Mouse (Mus musculus) liver, adult 2 months (tissue): ENCODE results near the gene Ier2. TPM values are rescaled to one million over a fixed set of nuclear protein-coding genes. Genes with fewer than 3 reads are reported as not detected.

Experiments used
- DNase-seq: peaks from one replicate; pipeline ENCODE4 v3.0.0-alpha.2; 2011; ENCODE audit warnings: low read depth, low spot score; ENCODE audit errors: extremely low read depth
- H3K27ac ChIP-seq: fragments of 200-500 bp; replicated peaks from 2 replicates; pipeline ENCODE4 v1.5.1; 2012; ENCODE audit warnings: low read depth, mild to moderate bottlenecking, control low read depth, inconsistent platforms, low read length; ENCODE audit not compliant: insufficient read depth
- H3K27me3 ChIP-seq: fragments of 200-500 bp; 2 replicates; pipeline ENCODE4 v1.6.1; 2012; ENCODE audit warnings: mild to moderate bottlenecking, moderate library complexity, low read length, inconsistent platforms; ENCODE audit not compliant: control insufficient read depth, insufficient read depth
- H3K36me3 ChIP-seq: fragments of 200-500 bp; 2 replicates; pipeline ENCODE4 v1.6.1; 2012; ENCODE audit warnings: low read length, inconsistent platforms; ENCODE audit not compliant: control insufficient read depth, insufficient read depth
- H3K4me1 ChIP-seq: fragments of 200-500 bp; 2 replicates; pipeline ENCODE4 v1.6.1; 2011; ENCODE audit warnings: low read length; ENCODE audit not compliant: control insufficient read depth, insufficient read depth
- H3K4me3 ChIP-seq: fragments of 200-500 bp; 2 replicates; pipeline ENCODE4 v1.5.1; 2011; ENCODE audit warnings: low read depth, mild to moderate bottlenecking, control low read depth, low read length, moderate library complexity; ENCODE audit not compliant: insufficient read depth
- H3K79me2 ChIP-seq: fragments of 200-500 bp; 2 replicates; pipeline ENCODE4 v1.6.1; 2012; ENCODE audit warnings: inconsistent platforms, mild to moderate bottlenecking, low read length, moderate library complexity; ENCODE audit not compliant: control insufficient read depth, insufficient read depth
- H3K9ac ChIP-seq: fragments of 200-500 bp; 2 replicates; pipeline ENCODE4 v1.6.1; 2012; ENCODE audit warnings: low read depth, mild to moderate bottlenecking, control low read depth, inconsistent platforms, low read length
- CTCF ChIP-seq: fragments of 200-500 bp; IDR thresholded peaks from 2 replicates; pipeline ENCODE4 v1.5.1; 2011; ENCODE audit warnings: low read depth, low read length, control low read depth
- POLR2A ChIP-seq: fragments of 200-500 bp; IDR thresholded peaks from 2 replicates; pipeline ENCODE4 v1.6.1; 2011; ENCODE audit warnings: low read length, control low read depth; ENCODE audit not compliant: insufficient read depth; ENCODE audit errors: extremely low read depth
- WGBS: fragments of 180-500 bp; shearing (Covaris S2); methylation state at CpG from one replicate; pipeline ENCODE4 v1.1.7; 2018; 5-methylcytosine and 5-hydroxymethylcytosine counted together
- polyA plus RNA-seq: library from polyadenylated mRNA; depleted of rRNA; stranded (reverse); fragments of >200 nt; gene quantifications from 2 replicates; pipeline ENCODE4 v1.2.3, GENCODE M21; 2012
- total RNA-seq: library from RNA; depleted of rRNA; stranded (reverse); fragments of >200 nt; gene quantifications from 2 replicates; pipeline ENCODE4 v1.2.3, GENCODE M21; 2014

The Ier2 gene
- total and polyA plus RNA-seq, 2 experiments, result 12.0 to 13.1 TPM

GRCm38 (mm10) chr8:84640617-84641294 is 21.9 kb downstream of the Ier2 start:
- WGBS, result 88% methylated on average over 7 of the region's 7 CpGs
- H3K9ac ChIP-seq, result no peak overlapping the region
- peaks cover 15% of the 10 kb centered on the region for H3K4me1 ChIP-seq
- no peaks in the 10 kb centered on the region for H3K79me2 ChIP-seq
- TF ChIP-seq POLR2A (no peak), CTCF (no peak)
- H3K36me3 ChIP-seq, result no peaks in the 10 kb centered on the region
- H3K27ac ChIP-seq, result no peak overlapping the region
- no peaks in the 10 kb centered on the region for H3K27me3 ChIP-seq
- H3K4me3 ChIP-seq, result no peak overlapping the region
- DNase-seq, result no peak

DNA sequence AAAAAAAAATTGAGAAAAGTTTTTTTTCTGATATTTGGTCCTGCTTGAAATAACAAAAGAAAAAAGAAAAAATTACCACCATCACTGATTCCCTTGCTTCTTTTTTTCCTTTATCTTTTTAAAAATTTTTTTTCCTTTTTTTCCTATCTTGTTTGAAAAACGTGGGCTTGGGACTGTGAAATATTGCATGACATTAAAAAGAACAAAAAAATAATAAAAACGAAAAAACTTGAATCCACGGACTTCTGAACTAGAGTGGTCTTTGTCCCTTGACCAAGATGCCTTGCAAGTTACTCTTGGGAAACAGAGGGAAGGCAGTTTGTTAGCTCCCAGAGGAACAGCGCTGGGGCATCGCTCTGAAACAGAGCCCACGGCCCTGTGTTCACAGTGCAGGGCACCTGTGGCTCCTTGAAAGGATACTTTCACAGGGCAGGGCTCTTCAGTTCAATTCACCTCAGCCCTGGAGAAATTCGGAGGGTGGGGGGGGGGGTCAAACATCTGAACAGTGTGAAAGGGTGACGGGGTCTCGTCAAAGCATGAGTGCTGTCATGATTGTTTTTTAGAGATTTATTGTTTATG is 22.6 kb downstream of the Ier2 start:
- Histone ChIP-seq H3K27me3 (no peaks in the 10 kb centered on the region), H3K79me2 (no peaks in the 10 kb centered on the region), H3K4me1 (peaks cover 15% of the 10 kb centered on the region), H3K9ac (no peak overlapping the region), H3K27ac (no peak overlapping the region), H3K4me3 (peak overlapping the region; percentile 73; the same call in 1 of the 2 replicates), H3K36me3 (no peaks in the 10 kb centered on the region)
- no peak for DNase-seq
- no peak for TF ChIP-seq CTCF
- TF ChIP-seq POLR2A, result no peak
- whole genome bisulfite sequencing, result 49% methylated on average over 9 of the region's 9 CpGs

- Histone ChIP-seq H3K9ac (peak overlapping the region; percentile 86), H3K79me2 (no peaks in the 10 kb centered on the region), H3K4me1 (peaks cover 15% of the 10 kb centered on the region), H3K4me3 (peak overlapping the region; percentile 83), H3K36me3 (no peaks in the 10 kb centered on the region), H3K27me3 (no peaks in the 10 kb centered on the region), H3K27ac (peak overlapping the region; percentile 75)
- peak; percentile 62 for TF ChIP-seq CTCF
- TF ChIP-seq POLR2A, result peak; percentile 61; the same call in 1 of the 2 replicates
- DNase-seq, result peak; percentile 67
- 2% methylated on average over 106 of the region's 106 CpGs for WGBS
Observed at GRCm38 (mm10) chr8:84639162-84640009, 23.3 kb downstream of the Ier2 start.

DNA sequence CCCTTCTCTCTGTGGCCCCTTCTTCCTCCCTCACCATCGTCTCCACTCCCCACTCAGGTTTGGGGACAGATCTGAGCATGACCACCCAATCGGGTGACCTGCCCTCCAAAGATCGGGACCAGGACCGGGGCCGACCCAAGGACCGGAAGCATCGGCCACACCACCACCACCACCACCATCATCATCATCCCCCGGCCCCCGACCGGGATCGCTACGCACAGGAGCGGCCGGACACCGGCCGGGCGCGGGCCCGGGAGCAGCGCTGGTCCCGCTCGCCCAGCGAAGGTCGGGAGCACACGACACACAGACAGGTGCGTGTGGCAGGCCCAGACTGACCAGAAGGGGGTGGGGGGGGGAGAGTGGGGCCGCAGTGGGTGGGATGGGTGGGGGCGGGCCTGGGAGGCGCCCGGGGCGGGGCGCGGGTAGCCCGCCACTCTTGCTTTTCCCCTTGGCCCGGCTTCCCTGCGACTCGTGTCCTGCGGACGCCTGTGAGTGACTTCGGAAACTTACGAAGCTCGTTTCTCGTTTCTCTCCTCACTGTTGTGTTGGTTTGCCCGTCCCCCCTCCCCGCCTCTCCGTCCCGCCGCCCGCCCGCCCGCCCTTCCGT is 24.0 kb downstream of the Ier2 start:
- under 1% methylated on average over 51 of the region's 52 CpGs for WGBS
- no peak for TF ChIP-seq CTCF
- TF ChIP-seq POLR2A, result no peak
- H3K27me3 ChIP-seq, result no peaks in the 10 kb centered on the region
- no peaks in the 10 kb centered on the region for H3K79me2 ChIP-seq
- H3K4me3 ChIP-seq, result peak overlapping the region; percentile 83
- peak overlapping the region; percentile 75; the same call in 1 of the 2 replicates for H3K27ac ChIP-seq
- no peak for DNase-seq
- H3K9ac ChIP-seq, result peak overlapping the region; percentile 86
- H3K4me1 ChIP-seq, result peaks cover 15% of the 10 kb centered on the region
- H3K36me3 ChIP-seq, result no peaks in the 10 kb centered on the region

- H3K36me3 ChIP-seq, result no peaks in the 10 kb centered on the region
- WGBS, result 59% methylated on average over 8 of the region's 8 CpGs
- TF ChIP-seq CTCF (no peak), POLR2A (no peak)
- peak overlapping the region; percentile 86 for H3K9ac ChIP-seq
- no peaks in the 10 kb centered on the region for H3K27me3 ChIP-seq
- peak overlapping the region; percentile 83 for H3K4me3 ChIP-seq
- no peak overlapping the region for H3K27ac ChIP-seq
- H3K4me1 ChIP-seq, result peaks cover 10% of the 10 kb centered on the region
- no peaks in the 10 kb centered on the region for H3K79me2 ChIP-seq
- DNase-seq, result no peak
Observed at GRCm38 (mm10) chr8:84637946-84638554, 24.6 kb downstream of the Ier2 start.
